Mouse (Mus musculus) embryo, embryonic 10 days (tissue): Measurements from ENCODE around the gene Sema4g.

Experiments used
- DNase-seq: peaks from one replicate; pipeline ENCODE4 v3.0.0-alpha.2; 2015; ENCODE audit warnings: low spot score

The Sema4g gene

GRCm38 (mm10) chr19:45048644-45049365 lies 59.9 kb downstream of the Sema4g start:
- no peak for DNase-seq

GRCm38 (mm10) chr19:45049523-45049922 lies 60.6 kb downstream of the Sema4g start:
- no peak for DNase-seq
